Comparison of ENCODE assay signal across 16 mouse cellular contexts in the genomic region with DNA sequence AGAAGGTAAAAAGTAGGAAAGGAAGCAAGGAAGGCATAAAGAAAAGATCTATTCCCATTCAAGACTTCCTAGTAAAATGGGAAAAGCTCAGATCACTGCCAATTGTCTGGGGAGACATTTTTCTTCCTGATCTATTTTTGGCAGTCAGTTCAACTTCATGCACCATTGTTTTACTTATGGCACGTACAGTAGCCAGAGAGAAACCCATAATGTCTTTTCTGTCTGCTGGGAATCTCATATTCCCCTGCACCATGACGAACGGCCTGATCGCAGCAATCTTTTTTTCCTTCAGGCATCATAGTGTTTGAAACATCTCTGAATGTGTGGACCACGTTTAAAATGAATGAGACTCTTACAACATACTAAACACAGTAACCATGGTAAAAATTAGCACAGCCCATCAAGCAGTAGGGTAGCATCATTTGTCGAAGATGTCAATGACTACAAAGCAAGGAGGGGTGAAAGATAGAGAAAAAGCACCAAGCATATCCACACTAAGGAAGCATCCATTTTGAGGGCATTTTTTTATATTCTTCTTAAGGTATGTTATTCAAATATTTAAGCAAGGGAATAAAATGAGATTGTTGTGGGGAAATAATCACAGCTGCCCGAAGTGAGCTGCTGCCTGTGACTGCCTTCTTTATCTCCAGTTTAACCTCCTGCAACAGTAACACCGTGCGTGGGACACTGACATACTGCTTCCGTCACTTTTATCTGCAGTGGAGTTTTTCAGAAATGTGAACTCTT.
DNase-seq lines count a peak whose midpoint lies in the region; ATAC-seq and TF ChIP-seq lines count a peak whose summit lies in the region.
"Had no signal": no experiment of that assay in that cellular context is flagged by ENCODE, and none has a peak within 500 bp of the region (broad histone marks: within the 10 kb centered on the region; RNA-seq: fewer than 3 reads in every experiment).

No protein-coding gene starts in this region.

- H3K4me2 ChIP-seq in heart, embryonic 15.5 days = no peak overlapping the region
- no peak overlapping the region for H3K4me2 ChIP-seq in lung, embryonic 14.5 days
- peak overlapping the region; percentile 25 for H3K4me2 ChIP-seq in hindbrain, embryonic 13.5 days
- H3K4me2 ChIP-seq: embryonic facial prominence, embryonic 15.5 days; forebrain, embryonic 13.5 days; limb, embryonic 15.5 days had no signal

- no peak overlapping the region for H3K4me3 ChIP-seq in heart, embryonic 15.5 days
- H3K4me3 ChIP-seq in lung, embryonic 14.5 days (ENCODE audit: low read depth, low read length) = no peak overlapping the region
- H3K4me3 ChIP-seq in lung, adult 2 months (replicated peaks; ENCODE audit: extremely low read depth, low read depth, low read length) = no peak overlapping the region
- H3K4me3 ChIP-seq in hindbrain, embryonic 13.5 days = no peak overlapping the region
- H3K4me3 ChIP-seq: embryonic facial prominence, embryonic 15.5 days; forebrain, embryonic 13.5 days; heart, embryonic 10.5 days; left cerebral cortex, adult 2 months; limb, embryonic 15.5 days had no signal

- no peaks in the 10 kb centered on the region for H3K36me3 ChIP-seq in heart, embryonic 15.5 days
- H3K36me3 ChIP-seq in lung, embryonic 14.5 days (ENCODE audit: insufficient read depth) = no peaks in the 10 kb centered on the region
- H3K36me3 ChIP-seq in hindbrain, embryonic 13.5 days = no peaks in the 10 kb centered on the region
- H3K36me3 ChIP-seq: embryonic facial prominence, embryonic 15.5 days; heart, embryonic 10.5 days; limb, embryonic 15.5 days had no signal

- WGBS in heart, embryonic 15.5 days = 34% methylated on average over 10 of the region's 10 CpGs
- 32% methylated on average over 10 of the region's 10 CpGs for WGBS in lung, embryonic 14.5 days
- WGBS in lung, adult 2 months = 46% methylated on average over 10 of the region's 10 CpGs
- WGBS in hindbrain, embryonic 13.5 days = 32% methylated on average over 10 of the region's 10 CpGs

- no peak for TF ChIP-seq POLR2A in lung, adult 2 months (IDR thresholded peaks at IDR 0.05; ENCODE audit: borderline replicate concordance, extremely low read depth, low read depth, low read length)

- H3K4me1 ChIP-seq in heart, embryonic 15.5 days (replicated peaks) = peaks cover 10% of the 10 kb centered on the region
- H3K4me1 ChIP-seq in lung, embryonic 14.5 days (ENCODE audit: insufficient read depth) = no peaks in the 10 kb centered on the region; the same call in 1 of the 2 replicates
- H3K4me1 ChIP-seq in lung, adult 2 months (ENCODE audit: control insufficient read depth, insufficient read depth, low read length) = no peaks in the 10 kb centered on the region; the same call in 1 of the 2 replicates
- H3K4me1 ChIP-seq in hindbrain, embryonic 13.5 days (replicated peaks) = peaks cover 30% of the 10 kb centered on the region
- H3K4me1 ChIP-seq: embryonic facial prominence, embryonic 15.5 days; limb, embryonic 15.5 days had no signal

- TF ChIP-seq CTCF in lung, embryonic 14.5 days (IDR thresholded peaks at IDR 0.05; ENCODE audit: low read depth) = no peak
- TF ChIP-seq CTCF in lung, adult 2 months (IDR thresholded peaks at IDR 0.05; ENCODE audit: insufficient read depth, low read length) = no peak

- H3K27me3 ChIP-seq in heart, embryonic 15.5 days = no peaks in the 10 kb centered on the region
- no peaks in the 10 kb centered on the region for H3K27me3 ChIP-seq in lung, embryonic 14.5 days (ENCODE audit: insufficient read depth, low read length)
- H3K27me3 ChIP-seq in hindbrain, embryonic 13.5 days = no peaks in the 10 kb centered on the region
- H3K27me3 ChIP-seq: CH12.LX; embryonic facial prominence, embryonic 15.5 days; forebrain, embryonic 13.5 days; limb, embryonic 15.5 days had no signal

- H3K9me3 ChIP-seq in heart, embryonic 15.5 days (replicated peaks) = no peaks in the 10 kb centered on the region
- no peaks in the 10 kb centered on the region for H3K9me3 ChIP-seq in lung, embryonic 14.5 days (ENCODE audit: low read depth, low read length)
- no peaks in the 10 kb centered on the region for H3K9me3 ChIP-seq in hindbrain, embryonic 13.5 days
- H3K9me3 ChIP-seq: embryonic facial prominence, embryonic 15.5 days; forebrain, embryonic 13.5 days; heart, embryonic 10.5 days; limb, embryonic 15.5 days had no signal

- no peak for ATAC-seq in heart, embryonic 15.5 days (replicated peaks; ENCODE audit: insufficient number of reproducible peaks, insufficient read depth, low FRiP score, low read depth)
- ATAC-seq in lung, embryonic 14.5 days (ENCODE audit: insufficient read depth) = no peak
- ATAC-seq in hindbrain, embryonic 13.5 days (ENCODE audit: low FRiP score) = peak; percentile 50

- peak overlapping the region; percentile 21; the same call in 1 of the 2 replicates for H3K27ac ChIP-seq in heart, embryonic 15.5 days
- peak overlapping the region; percentile 8; the same call in 1 of the 2 replicates for H3K27ac ChIP-seq in lung, embryonic 14.5 days (ENCODE audit: low read depth)
- H3K27ac ChIP-seq in hindbrain, embryonic 13.5 days = peak overlapping the region; percentile 31
- H3K27ac ChIP-seq: embryonic facial prominence, embryonic 15.5 days; forebrain, embryonic 13.5 days; heart, embryonic 10.5 days; left cerebral cortex, adult 2 months; limb, embryonic 15.5 days had no signal

- no peak overlapping the region for H3K9ac ChIP-seq in heart, embryonic 15.5 days
- H3K9ac ChIP-seq in lung, embryonic 14.5 days = no peak overlapping the region
- no peak overlapping the region for H3K9ac ChIP-seq in hindbrain, embryonic 13.5 days
- H3K9ac ChIP-seq: embryonic facial prominence, embryonic 15.5 days; forebrain, embryonic 13.5 days; limb, embryonic 15.5 days had no signal

- DNase-seq in heart, adult 18-20 months = no peak
- peak; percentile 62 for DNase-seq in lung, embryonic 14.5 days
- no peak for DNase-seq in lung, adult 2 months
- peak; percentile 61 for DNase-seq in mesoderm, embryonic 11.5 days (ENCODE audit: low read depth, low spot score)
- DNase-seq in testis, postnatal 10 days (ENCODE audit: low spot score) = no peak
- DNase-seq: cerebellum, postnatal 14 days; lung, adult 18-20 months; thymus, postnatal 4 days had no signal

Comparison
In these comparisons a context has a peak if more than half of its experiments do, and no peak if none do; other contexts are left out.
1. DNase-seq: peak in lung, embryonic 14.5 days (single experiment) and mesoderm, embryonic 11.5 days (single experiment); none in heart, adult 18-20 months (0 of 2), lung, adult 2 months (single experiment) and testis, postnatal 10 days (single experiment).
2. Peak in every context shown above with its lines, with median percentiles within 50 percentile points of each other: H3K27ac ChIP-seq.